Mouse (Mus musculus) thymus, adult 2 months (tissue): ENCODE measurements around the gene Clcn6. TPM values are rescaled to one million over a fixed set of nuclear protein-coding genes. Genes with fewer than 3 reads are reported as not detected.

Source experiments
- DNase-seq: peaks from one replicate; pipeline ENCODE4 v3.0.0; 2021
- H3K27ac ChIP-seq: fragments of 200-500 bp; 2 replicates; pipeline ENCODE4 v1.5.1; 2012; ENCODE audit warnings: low read length, control low read depth; ENCODE audit not compliant: control insufficient read depth, insufficient read depth
- H3K27me3 ChIP-seq: fragments of 200-500 bp; 2 replicates; pipeline ENCODE4 v1.6.1; 2012; ENCODE audit warnings: mild to moderate bottlenecking, low read length, moderate library complexity, mixed read lengths; ENCODE audit not compliant: control insufficient read depth, insufficient read depth
- H3K36me3 ChIP-seq: fragments of 200-500 bp; 2 replicates; pipeline ENCODE4 v1.6.1; 2012; ENCODE audit warnings: mild to moderate bottlenecking, low read length, moderate library complexity; ENCODE audit not compliant: control insufficient read depth, insufficient read depth
- H3K4me1 ChIP-seq: fragments of 200-500 bp; replicated peaks from 2 replicates; pipeline ENCODE4 v1.6.1; 2012; ENCODE audit warnings: low read length; ENCODE audit not compliant: control insufficient read depth, insufficient read depth
- H3K4me3 ChIP-seq: fragments of 200-500 bp; 2 replicates; pipeline ENCODE4 v1.5.1; 2012; ENCODE audit warnings: mild to moderate bottlenecking, low read length, control low read depth, moderate library complexity; ENCODE audit not compliant: control insufficient read depth, insufficient read depth
- CTCF ChIP-seq: fragments of 200-500 bp; IDR thresholded peaks from 2 replicates; pipeline ENCODE4 v1.5.1; 2012; ENCODE audit warnings: mild to moderate bottlenecking, control low read depth, low read length, moderate library complexity, borderline replicate concordance; ENCODE audit not compliant: control insufficient read depth, poor library complexity, insufficient read depth; ENCODE audit errors: extremely low read depth
- POLR2A ChIP-seq: fragments of 200-500 bp; IDR thresholded peaks from 2 replicates; pipeline ENCODE4 v1.6.1; 2012; ENCODE audit warnings: mild to moderate bottlenecking, low read length, control low read depth, moderate library complexity; ENCODE audit not compliant: control insufficient read depth, poor library complexity, insufficient read depth; ENCODE audit errors: extremely low read depth
- WGBS: fragments of 180-500 bp; shearing (Covaris S2); methylation state at CpG from one replicate; pipeline ENCODE4 v1.1.7; 2018; 5-methylcytosine and 5-hydroxymethylcytosine counted together
- polyA plus RNA-seq: library from polyadenylated mRNA; depleted of rRNA; stranded (reverse); fragments of >200 nt; gene quantifications from 2 replicates; pipeline ENCODE4 v1.2.3, GENCODE M21; 2012

The Clcn6 gene
- polyA plus RNA-seq, 1 experiment: 39.4 TPM

- H3K4me1 ChIP-seq: peaks cover 53% of the 10 kb centered on the region
- H3K4me3 ChIP-seq: peak overlapping the region; percentile 20
- peak; percentile 64 for DNase-seq
- peaks cover 27% of the 10 kb centered on the region for H3K36me3 ChIP-seq
- TF ChIP-seq POLR2A (no peak), CTCF (no peak)
- peak overlapping the region; percentile 92 for H3K27ac ChIP-seq
- 9% methylated on average over 21 of the region's 21 CpGs for WGBS
- H3K27me3 ChIP-seq: no peaks in the 10 kb centered on the region
Observed at GRCm38 (mm10) chr4:148083176-148083899, 44.7 kb upstream of the Clcn6 start.

GRCm38 (mm10) chr4:148082257-148083044 is 43.8 kb upstream of the Clcn6 start:
- peak overlapping the region; percentile 92 for H3K27ac ChIP-seq
- H3K36me3 ChIP-seq: peaks cover 27% of the 10 kb centered on the region
- 38% methylated on average over 12 of the region's 12 CpGs for WGBS
- peaks cover 50% of the 10 kb centered on the region for H3K4me1 ChIP-seq
- TF ChIP-seq CTCF: peak; percentile 42; the same call in 1 of the 2 replicates
- no peak for TF ChIP-seq POLR2A
- no peak overlapping the region for H3K4me3 ChIP-seq
- no peaks in the 10 kb centered on the region for H3K27me3 ChIP-seq
- peak; percentile 78 for DNase-seq

- Histone ChIP-seq H3K4me3 (no peak overlapping the region), H3K27ac (no peak overlapping the region), H3K27me3 (no peaks in the 10 kb centered on the region), H3K36me3 (peaks cover 27% of the 10 kb centered on the region), H3K4me1 (peaks cover 41% of the 10 kb centered on the region)
- no peak for DNase-seq
- TF ChIP-seq POLR2A: no peak
- no peak for TF ChIP-seq CTCF
- WGBS: 97% methylated on average over 10 of the region's 10 CpGs
Observed at GRCm38 (mm10) chr4:148081201-148081600, 42.6 kb upstream of the Clcn6 start.

GRCm38 (mm10) chr4:148080597-148080973 is 42.0 kb upstream of the Clcn6 start:
- 94% methylated on average over 1 of the region's 1 CpGs for WGBS
- DNase-seq: no peak
- Histone ChIP-seq H3K27me3 (no peaks in the 10 kb centered on the region), H3K36me3 (peaks cover 27% of the 10 kb centered on the region), H3K4me1 (peaks cover 37% of the 10 kb centered on the region), H3K27ac (no peak overlapping the region), H3K4me3 (no peak overlapping the region)
- no peak for TF ChIP-seq CTCF
- no peak for TF ChIP-seq POLR2A

- WGBS: 97% methylated on average over 8 of the region's 8 CpGs
- H3K4me1 ChIP-seq: peaks cover 36% of the 10 kb centered on the region
Observed at GRCm38 (mm10) chr4:148079944-148080596, 41.4 kb upstream of the Clcn6 start.

GRCm38 (mm10) chr4:148079212-148079611 is 40.6 kb upstream of the Clcn6 start:
- WGBS: 96% methylated on average over 6 of the region's 6 CpGs
- DNase-seq: no peak
- Histone ChIP-seq H3K4me3 (no peak overlapping the region), H3K4me1 (peaks cover 34% of the 10 kb centered on the region), H3K36me3 (peaks cover 27% of the 10 kb centered on the region), H3K27me3 (no peaks in the 10 kb centered on the region), H3K27ac (no peak overlapping the region)
- TF ChIP-seq CTCF (no peak), POLR2A (no peak)

More at GRCm38 (mm10) chr4:148079944-148080596, 41.4 kb upstream of the Clcn6 start:
- Histone ChIP-seq H3K36me3 (peaks cover 27% of the 10 kb centered on the region), H3K27ac (no peak overlapping the region), H3K27me3 (no peaks in the 10 kb centered on the region), H3K4me3 (no peak overlapping the region)
- DNase-seq: no peak
- no peak for TF ChIP-seq POLR2A
- TF ChIP-seq CTCF: no peak
